Mouse (Mus musculus): ENCODE measurements around the gene Ednrb.

The Ednrb gene

GRCm38 (mm10) chr14:103844011-103844549, at the start of gene Ednrb:
Ednrb (minus strand) TSS chr14:103844402.
- in situ Hi-C loops (cut with MboI, MseI): no loop called here

- in situ Hi-C loops (cut with MboI, MseI): no loop called here
Measured at GRCm38 (mm10) chr14:103892411-103892938, 48.3 kb upstream of the Ednrb start.

- in situ Hi-C loops (cut with MboI, MseI): no loop called here
Measured at GRCm38 (mm10) chr14:103890761-103891160, 46.6 kb upstream of the Ednrb start.

GRCm38 (mm10) chr14:103884892-103885575, 40.8 kb upstream of the Ednrb start:
- in situ Hi-C loops (cut with MboI, MseI): no loop called here

- in situ Hi-C loops (cut with MboI, MseI): no loop called here
Measured at GRCm38 (mm10) chr14:103882943-103883342, 38.7 kb upstream of the Ednrb start.

- in situ Hi-C loops (cut with MboI, MseI): no loop called here
Measured at GRCm38 (mm10) chr14:103877117-103877516, 32.9 kb upstream of the Ednrb start.

GRCm38 (mm10) chr14:103876598-103876997, 32.4 kb upstream of the Ednrb start:
- in situ Hi-C loops (cut with MboI, MseI): no loop called here

GRCm38 (mm10) chr14:103866636-103867035, 22.4 kb upstream of the Ednrb start:
- in situ Hi-C loops (cut with MboI, MseI): no loop called here

GRCm38 (mm10) chr14:103865226-103865625, 21.0 kb upstream of the Ednrb start:
- in situ Hi-C loops (cut with MboI, MseI): no loop called here

- in situ Hi-C loops (cut with MboI, MseI): no loop called here
Measured at GRCm38 (mm10) chr14:103850071-103850845, 6.1 kb upstream of the Ednrb start.

- in situ Hi-C loops (cut with MboI, MseI): no loop called here
Measured at GRCm38 (mm10) chr14:103845716-103846115, 1.5 kb upstream of the Ednrb start.

GRCm38 (mm10) chr14:103844944-103845343, 742 bp upstream of the Ednrb start:
- in situ Hi-C loops (cut with MboI, MseI): no loop called here

GRCm38 (mm10) chr14:103843371-103844001, 716 bp downstream of the Ednrb start:
- in situ Hi-C loops (cut with MboI, MseI): no loop called here

- in situ Hi-C loops (cut with MboI, MseI): no loop called here
Measured at GRCm38 (mm10) chr14:103842896-103843295, 1.3 kb downstream of the Ednrb start.

- in situ Hi-C loops (cut with MboI, MseI): no loop called here
Measured at GRCm38 (mm10) chr14:103840436-103840835, 3.8 kb downstream of the Ednrb start.

- in situ Hi-C loops (cut with MboI, MseI): no loop called here
Measured at GRCm38 (mm10) chr14:103838887-103839286, 5.3 kb downstream of the Ednrb start.

- in situ Hi-C loops (cut with MboI, MseI): no loop called here
Measured at GRCm38 (mm10) chr14:103834589-103834988, 9.6 kb downstream of the Ednrb start.

GRCm38 (mm10) chr14:103834147-103834546, 10.1 kb downstream of the Ednrb start:
- in situ Hi-C loops (cut with MboI, MseI): no loop called here

GRCm38 (mm10) chr14:103832472-103832871, 11.7 kb downstream of the Ednrb start:
- in situ Hi-C loops (cut with MboI, MseI): no loop called here

GRCm38 (mm10) chr14:103831007-103831406, 13.2 kb downstream of the Ednrb start:
- in situ Hi-C loops (cut with MboI, MseI): no loop called here

- in situ Hi-C loops (cut with MboI, MseI): no loop called here
Measured at GRCm38 (mm10) chr14:103826343-103826742, 17.9 kb downstream of the Ednrb start.

- in situ Hi-C loops (cut with MboI, MseI): no loop called here
Measured at GRCm38 (mm10) chr14:103825934-103826333, 18.3 kb downstream of the Ednrb start.

Data from T-helper 2 cell (primary cell).